Mouse (Mus musculus): ENCODE results near the gene 1810043G02Rik. TPM values are rescaled to one million over a fixed set of nuclear protein-coding genes. Genes with fewer than 3 reads are reported as not detected.

Gene 1810043G02Rik
- total RNA-seq, 4 experiments from 2014 or later = 3.2 to 4.7 (median 3.4) TPM

Other genes with a start within 250 kb of the 1810043G02Rik start
- gene Gm18596, start 235.9 kb upstream of the 1810043G02Rik start, total RNA-seq (2022) = not detected
- gene Gm9736, start 227.2 kb upstream of the 1810043G02Rik start, total RNA-seq (2022) = not detected
- gene Gm3233, start 218.8 kb upstream of the 1810043G02Rik start, total RNA-seq (2022) = not detected
- not detected for gene Gm3238, start 207.2 kb upstream of the 1810043G02Rik start, total RNA-seq (2022)
- not detected for gene Gm7138, start 201.6 kb upstream of the 1810043G02Rik start, total RNA-seq (2022)
- gene Gm3250, start 196.0 kb upstream of the 1810043G02Rik start, total RNA-seq (2022) = not detected
- gene Gm7137, start 190.3 kb upstream of the 1810043G02Rik start, total RNA-seq (2022) = not detected
- gene Gm9639, start 183.4 kb upstream of the 1810043G02Rik start, total RNA-seq (2022) = not detected
- not detected for gene Gm19668, start 179.4 kb upstream of the 1810043G02Rik start, total RNA-seq (2022)
- not detected for gene Gm9507, start 166.7 kb upstream of the 1810043G02Rik start, total RNA-seq (2022)
- not detected for gene Gm2696, start 163.8 kb upstream of the 1810043G02Rik start, total RNA-seq (2022)
- gene Krtap10-4, start 151.4 kb upstream of the 1810043G02Rik start, total RNA-seq (2022) = not detected
- gene Krtap10-10, start 142.6 kb upstream of the 1810043G02Rik start, total RNA-seq (2022) = not detected
- gene Gm36176, start 131.7 kb upstream of the 1810043G02Rik start, total RNA-seq (2022) = not detected
- not detected for gene Gm10318, start 125.7 kb upstream of the 1810043G02Rik start, total RNA-seq (2022)
- gene Gm3285, start 116.5 kb upstream of the 1810043G02Rik start, total RNA-seq (2022) = not detected
- under 1 TPM; 0.07 to 0.49 (median 0.08) TPM for gene Lrrc3, start 76.0 kb upstream of the 1810043G02Rik start, total RNA-seq (2022)
- gene Trpm2, start 8.0 kb upstream of the 1810043G02Rik start, total RNA-seq (2022) = under 1 TPM in 2 of 4 experiments, not detected in 2; 0.07 to 0.20 TPM
- 10 to 100 TPM in 1 of 4 experiments, 1 to 10 TPM in 3; 7.0 to 10.6 (median 7.2) TPM for gene Pfkl, start 31.6 kb downstream of the 1810043G02Rik start, total RNA-seq (2022)
- not detected for gene Dnmt3l, start 63.4 kb downstream of the 1810043G02Rik start, total RNA-seq (2022)
- not detected for gene Aire, start 65.1 kb downstream of the 1810043G02Rik start, total RNA-seq (2022)
- 1 to 10 TPM; 1.0 to 1.6 (median 1.3) TPM for gene Icosl, start 90.8 kb downstream of the 1810043G02Rik start, total RNA-seq (2022)
- gene D10Jhu81e, start 191.3 kb downstream of the 1810043G02Rik start, total RNA-seq (2022) = 100 to 1,000 TPM; 250 to 278 (median 260) TPM
- gene Pwp2, start 206.6 kb downstream of the 1810043G02Rik start, total RNA-seq (2022) = 10 to 100 TPM; 10.3 to 12.0 (median 11.5) TPM

All from gastrocnemius, adult 8-10 months (tissue).